Mouse (Mus musculus) layer of hippocampus, adult 6 months (tissue): Measurements from ENCODE around the gene Igsf23. TPM values are rescaled to one million over a fixed set of nuclear protein-coding genes. Genes with fewer than 3 reads are reported as not detected.

ENCODE experiments used
- long read RNA-seq, 2 experiments: library from polyadenylated mRNA; unstranded; transcript quantifications; one replicate each; pipeline ENCODE4 v2.0.0; 2019 to 2020
- polyA plus RNA-seq: library from polyadenylated mRNA; unstranded; fragments of <200 nt; fragmentation: Nextera tagmentation; gene quantifications from 2 replicates; pipeline ENCODE4 v1.2.3, GENCODE M21; 2021

Igsf23 gene
- polyA plus RNA-seq: 0.08 TPM in 1 of 2 replicates, not detected in the other
- long read RNA-seq, experiment 1: 0 reads
- long read RNA-seq, experiment 2: 0 reads

GRCm38 (mm10) chr7:19950589-19950988 is at the start of gene Igsf23:
TSS of gene Igsf23 (minus strand) at chr7:19950756.

DNA sequence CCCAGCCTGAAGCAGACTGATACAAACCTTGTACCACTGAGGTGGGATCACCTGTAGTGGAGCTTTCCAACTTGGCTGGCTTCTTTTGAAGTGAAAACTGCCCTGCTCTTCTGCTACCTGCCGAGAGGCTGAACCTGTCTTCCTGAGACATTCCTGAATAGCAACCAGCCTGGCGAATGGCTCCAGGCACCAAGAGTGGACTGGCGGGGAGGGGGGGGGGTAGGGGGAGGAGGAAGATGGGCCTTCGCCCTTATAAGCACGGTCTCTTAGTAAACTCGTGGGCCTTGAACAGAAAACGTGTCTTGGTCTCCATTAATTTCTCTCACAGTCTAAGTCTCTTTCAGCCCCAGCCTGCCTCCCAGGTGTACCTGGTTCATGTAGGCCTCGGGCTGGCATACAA is 40.6 kb upstream of the Igsf23 start, which contains the start of gene Nlrp9b:
Gene Nlrp9b (plus strand): TSS at position 301 of the 400 bp plus-strand sequence.

DNA sequence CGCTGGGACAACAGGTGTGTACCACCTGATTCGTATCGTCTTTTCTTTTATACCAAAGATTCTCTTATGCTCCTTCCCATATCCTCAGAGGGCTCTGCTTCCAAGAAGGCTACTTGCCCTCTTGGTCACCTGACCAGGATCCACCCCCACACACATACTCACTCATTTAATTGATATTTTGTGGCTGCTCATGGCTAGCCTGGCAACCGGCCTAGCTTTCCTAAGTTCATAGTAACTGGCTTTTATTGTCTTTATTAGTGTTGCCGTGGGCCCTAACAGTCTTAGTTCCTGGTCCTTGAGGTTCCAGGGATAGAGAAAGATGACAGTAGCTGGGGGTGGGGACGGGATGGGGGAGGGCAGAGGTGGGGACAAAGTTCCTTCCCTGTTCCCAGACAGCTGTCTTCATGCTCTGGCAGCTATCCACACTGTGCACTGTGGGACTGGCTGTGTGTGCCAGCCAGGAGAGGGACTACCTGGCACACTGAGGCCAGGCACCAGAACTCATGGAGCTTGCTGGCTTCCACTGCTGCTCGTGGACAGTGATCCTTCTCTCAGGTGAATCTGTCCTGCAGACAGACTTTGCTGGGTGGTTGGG is 14.5 kb upstream of the Igsf23 start, which contains the start of gene Ceacam20:
Gene Ceacam20 (plus strand): TSS at position 428 of the 595 bp plus-strand sequence.

DNA sequence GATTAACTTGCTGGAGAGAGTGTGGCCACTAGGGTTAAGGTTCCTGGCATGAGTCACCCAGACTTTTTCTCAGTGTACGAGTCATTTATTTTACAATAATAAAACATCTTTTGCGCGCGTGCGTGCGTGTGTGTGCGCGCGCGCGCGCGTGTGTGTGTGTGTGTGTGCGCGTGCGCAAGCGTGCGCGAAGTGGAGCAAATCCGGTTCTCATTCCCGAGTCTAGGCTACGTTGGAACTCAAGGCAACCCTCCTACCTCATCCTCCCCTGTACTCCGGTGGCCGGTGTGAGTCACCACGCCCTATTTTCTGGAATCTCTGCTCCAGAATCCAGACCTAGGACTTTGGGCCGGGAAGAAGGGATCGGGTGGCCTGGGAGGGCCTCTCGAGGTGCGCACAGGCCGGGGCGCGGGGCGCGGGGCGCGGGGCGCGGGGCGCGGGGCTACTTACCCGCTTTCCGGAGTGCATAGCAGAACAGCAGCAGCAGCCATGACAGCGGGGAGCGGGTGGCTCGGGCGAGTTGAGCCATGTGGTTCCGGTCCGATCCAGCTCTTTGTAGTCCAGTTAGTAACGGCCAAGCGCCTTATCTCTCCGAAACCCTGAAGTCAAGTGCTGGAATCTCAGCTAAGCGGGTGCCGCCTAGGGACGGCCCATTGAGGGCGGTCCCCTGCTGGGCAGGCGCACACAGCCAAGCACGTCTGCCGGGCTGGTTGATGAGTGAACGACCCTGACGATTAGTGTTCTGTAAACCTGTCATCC is 29.9 kb downstream of the Igsf23 start, which contains the start of gene Pvr:
Gene Pvr (minus strand): TSS at position 655 of the 756 bp plus-strand sequence.

GRCm38 (mm10) chr7:19887849-19888248 is 62.7 kb downstream of the Igsf23 start, which contains the start of gene Ceacam19:
TSS of gene Ceacam19 (minus strand) at chr7:19887965.

Other genes with a start within 250 kb of the Igsf23 start
- 158 and 171 TPM in 2 replicates for gene Tomm40, start 235.3 kb downstream of the Igsf23 start, polyA plus RNA-seq
- 4.7 and 6.5 TPM in 2 replicates for gene Nectin2, start 200.3 kb downstream of the Igsf23 start, polyA plus RNA-seq
- 8.8 and 9.8 TPM in 2 replicates for gene Bcam, start 179.7 kb downstream of the Igsf23 start, polyA plus RNA-seq
- 0.11 TPM in 1 of 2 replicates, not detected in the other for gene Cblc, start 153.9 kb downstream of the Igsf23 start, polyA plus RNA-seq
- 0.46 and 0.52 TPM in 2 replicates for gene Bcl3, start 128.0 kb downstream of the Igsf23 start, polyA plus RNA-seq
- gene Gm19345, start 98.8 kb downstream of the Igsf23 start, polyA plus RNA-seq: 3.9 and 5.1 TPM in 2 replicates
- 0.13 TPM in 1 of 2 replicates, not detected in the other for gene Ceacam16, start 89.5 kb downstream of the Igsf23 start, polyA plus RNA-seq
- not detected in 2 replicates for gene Ceacam19, start 62.8 kb downstream of the Igsf23 start, polyA plus RNA-seq
- 1.6 and 1.9 TPM in 2 replicates for gene Pvr, start 29.6 kb downstream of the Igsf23 start, polyA plus RNA-seq
- gene Ceacam20, start 14.7 kb upstream of the Igsf23 start, polyA plus RNA-seq: not detected in 2 replicates
- not detected in 2 replicates for gene Nlrp9b, start 40.7 kb upstream of the Igsf23 start, polyA plus RNA-seq
- not detected in 2 replicates for gene Vmn1r91, start 148.9 kb upstream of the Igsf23 start, polyA plus RNA-seq
- not detected in 2 replicates for gene Gm16442, start 171.8 kb upstream of the Igsf23 start, polyA plus RNA-seq
- gene Vmn1r93, start 188.3 kb upstream of the Igsf23 start, polyA plus RNA-seq: not detected in 2 replicates
- not detected in 2 replicates for gene Vmn1r94, start 217.6 kb upstream of the Igsf23 start, polyA plus RNA-seq
- gene Vmn1r95, start 243.0 kb upstream of the Igsf23 start, polyA plus RNA-seq: not detected in 2 replicates